Mouse (Mus musculus): Measurements from ENCODE around the gene Ache.

Gene Ache

GRCm38 (mm10) chr5:137335066-137335465, 47.7 kb downstream of the Ache start:
- no peak for DNase-seq

- no peak for DNase-seq
These were observed 49.9 kb downstream of the Ache start for GRCm38 (mm10) chr5:137337190-137337589.

- DNase-seq: peak; percentile 97
These were observed 50.9 kb downstream of the Ache start for GRCm38 (mm10) chr5:137338256-137338655.

GRCm38 (mm10) chr5:137338663-137339289, 51.5 kb downstream of the Ache start:
- peak; percentile 83 for DNase-seq

- DNase-seq: peak; percentile 87
These were observed 52.1 kb downstream of the Ache start for GRCm38 (mm10) chr5:137339290-137339979.

GRCm38 (mm10) chr5:137340222-137340621, 52.9 kb downstream of the Ache start:
- DNase-seq: no peak

- DNase-seq: no peak
These were observed 55.2 kb downstream of the Ache start for GRCm38 (mm10) chr5:137342407-137343012.

- DNase-seq: no peak
These were observed 56.1 kb downstream of the Ache start for GRCm38 (mm10) chr5:137343412-137343811.

GRCm38 (mm10) chr5:137343869-137344268, 56.5 kb downstream of the Ache start:
- peak; percentile 32 for DNase-seq

Measured in lung, postnatal 10 days (tissue).